Mouse (Mus musculus) right cerebral cortex, postnatal 14 days (tissue): ENCODE results near the gene Tigd3.
"Not testable (repeated sequence)": the region's sequence is repeated elsewhere in the genome, so short reads cannot be mapped to it uniquely, and the experiment has no call there.

Experiments
- DNase-seq: peaks from one replicate; pipeline ENCODE4 v3.0.0; 2022

Gene Tigd3

DNA sequence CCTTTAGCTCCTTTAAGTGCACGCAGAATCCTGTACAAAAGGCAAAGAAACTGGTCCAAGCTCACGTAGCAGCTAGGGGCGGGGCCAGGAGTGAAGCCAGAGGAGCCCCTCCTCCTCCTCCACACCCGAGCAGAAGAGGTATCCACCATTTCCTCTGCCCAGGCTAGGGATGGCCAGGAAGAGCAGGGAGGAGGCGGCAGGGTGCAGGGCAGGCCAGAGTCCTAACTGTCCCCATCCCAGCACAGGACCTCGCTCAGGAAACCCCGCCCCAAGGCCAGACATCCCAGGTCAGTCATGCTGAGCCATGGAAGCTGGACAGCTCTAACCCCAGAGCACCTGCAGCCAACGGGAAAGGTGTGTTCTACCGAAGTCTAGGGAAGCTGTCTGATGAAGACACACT is 27.8 kb upstream of the Tigd3 start:
- DNase-seq = no peak

DNA sequence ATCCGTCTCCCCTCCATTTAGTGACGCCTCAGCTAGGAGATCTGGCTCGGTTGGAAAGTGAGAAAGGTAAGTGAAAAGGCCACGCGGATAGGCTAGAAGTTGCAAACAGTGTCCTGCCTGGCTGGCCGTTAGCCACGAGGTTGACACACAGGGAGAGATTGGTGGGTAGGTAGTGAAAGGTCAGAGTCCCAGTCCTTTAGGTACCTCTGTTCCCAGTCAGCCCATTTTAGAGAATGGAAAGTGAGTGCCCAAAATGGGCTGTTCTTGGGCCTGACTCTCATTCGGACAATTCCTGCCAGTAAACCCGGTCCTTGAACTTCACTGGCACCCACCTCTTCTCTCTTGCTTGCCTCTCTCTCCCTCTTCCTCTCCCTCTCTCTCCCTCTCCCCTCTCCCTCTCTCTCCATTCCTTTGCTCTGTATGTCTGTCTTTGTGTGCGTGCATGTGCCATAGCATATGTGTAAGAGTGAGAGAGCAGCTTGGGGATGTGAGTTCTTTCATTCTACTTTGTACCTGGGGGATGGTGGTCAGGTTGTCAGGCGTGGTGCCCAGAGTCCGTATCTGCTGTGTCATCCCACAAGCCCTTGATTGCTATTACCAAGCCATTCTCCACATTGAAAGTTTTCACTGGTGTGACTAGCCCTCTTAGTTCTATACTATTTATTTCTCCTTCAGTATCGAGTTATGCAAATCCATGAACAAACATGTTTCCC is 19.2 kb upstream of the Tigd3 start, which contains the start of gene Dpf2:
Dpf2 (minus strand) TSS at position 4 of the 713 bp plus-strand sequence.
- no peak for DNase-seq

- DNase-seq = peak; percentile 99
Observed at GRCm38 (mm10) chr19:5912103-5913006, 18.4 kb upstream of the Tigd3 start.

DNA sequence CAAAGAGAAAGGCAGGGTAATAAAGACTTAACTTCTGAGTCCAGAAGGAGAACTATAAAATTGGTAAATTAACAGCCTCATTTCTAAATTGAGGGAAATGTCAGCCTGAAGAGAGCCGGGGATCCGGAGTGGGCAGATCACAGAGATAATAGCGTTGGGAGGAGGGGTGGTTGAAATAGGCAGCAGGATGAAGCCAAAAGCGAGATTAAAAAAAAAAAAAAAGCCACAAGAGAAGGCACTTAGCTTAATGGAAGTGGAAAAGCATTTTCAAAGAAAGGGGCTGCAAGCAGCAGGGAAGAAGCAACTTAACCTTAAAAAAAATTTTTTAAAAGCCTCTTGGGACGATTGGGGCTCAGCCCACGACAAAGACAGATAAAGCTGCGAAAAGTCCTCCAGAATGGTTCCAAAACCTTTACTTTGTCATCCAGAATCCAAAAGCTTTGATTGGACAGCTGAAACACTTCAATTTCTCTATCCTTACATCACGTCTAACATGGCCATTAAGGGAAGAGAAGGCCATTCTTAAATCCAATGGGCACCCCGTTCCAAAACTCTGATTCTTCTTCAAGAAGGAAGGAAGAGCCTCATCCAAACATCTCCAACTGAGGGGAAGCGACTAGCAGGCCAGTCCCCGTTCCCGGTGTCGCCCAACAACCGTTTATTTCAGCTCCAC is 17.6 kb upstream of the Tigd3 start:
- no peak for DNase-seq

- DNase-seq = no peak
Observed at GRCm38 (mm10) chr19:5910221-5910620, 16.3 kb upstream of the Tigd3 start.

- no peak for DNase-seq
Observed at GRCm38 (mm10) chr19:5907275-5907674, 13.3 kb upstream of the Tigd3 start.

GRCm38 (mm10) chr19:5893282-5894001 is 507 bp downstream of the Tigd3 start:
- DNase-seq = no peak

GRCm38 (mm10) chr19:5892735-5893134 is 1.2 kb downstream of the Tigd3 start:
- DNase-seq = no peak

- DNase-seq = no peak
Observed at GRCm38 (mm10) chr19:5892262-5892661, 1.7 kb downstream of the Tigd3 start.

- no peak for DNase-seq
Observed at GRCm38 (mm10) chr19:5891521-5892258, 2.3 kb downstream of the Tigd3 start.

- DNase-seq = no peak
Observed at GRCm38 (mm10) chr19:5889211-5889610, 4.7 kb downstream of the Tigd3 start.

GRCm38 (mm10) chr19:5887234-5887815 is 6.6 kb downstream of the Tigd3 start:
- DNase-seq = no peak

DNA sequence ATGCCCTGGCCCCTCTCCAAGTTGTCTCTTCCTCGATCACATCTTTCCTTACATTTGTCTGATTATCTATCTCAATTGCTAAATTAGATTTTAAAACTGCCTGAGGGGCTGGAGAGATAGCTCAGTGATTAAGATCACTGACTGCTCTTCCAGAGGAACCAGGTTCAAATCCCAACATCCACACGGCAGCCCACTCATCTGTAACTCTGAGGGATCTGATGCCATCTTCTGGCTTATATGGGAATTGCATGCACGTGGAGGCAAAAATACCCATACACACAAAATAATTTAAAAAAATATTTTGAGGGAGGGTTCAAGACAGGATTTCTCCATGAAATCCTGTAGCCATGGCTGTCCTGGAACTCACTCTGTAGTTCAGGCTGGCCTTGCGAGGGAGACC is 8.1 kb downstream of the Tigd3 start:
- no peak for DNase-seq

DNA sequence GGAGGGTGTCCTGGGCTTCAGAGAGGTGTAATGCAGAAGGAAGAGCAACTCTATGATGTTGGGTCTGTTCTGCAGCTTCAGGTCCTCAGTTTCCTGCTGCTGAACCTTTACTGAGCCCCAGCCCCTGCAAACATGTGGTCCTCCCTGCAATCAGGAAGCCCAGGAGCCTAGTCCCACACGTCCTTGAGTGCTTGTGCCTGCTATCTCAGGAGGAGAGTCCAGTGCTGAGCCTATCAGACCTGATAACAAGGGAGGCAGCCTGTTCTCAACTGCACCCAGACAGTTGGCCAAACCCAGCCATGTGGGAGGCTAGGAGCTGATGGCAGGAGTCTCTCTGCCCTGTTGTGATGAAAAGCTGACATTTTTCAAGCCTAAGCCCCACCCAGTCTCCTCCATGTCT is 10.0 kb downstream of the Tigd3 start:
- DNase-seq = no peak

DNA sequence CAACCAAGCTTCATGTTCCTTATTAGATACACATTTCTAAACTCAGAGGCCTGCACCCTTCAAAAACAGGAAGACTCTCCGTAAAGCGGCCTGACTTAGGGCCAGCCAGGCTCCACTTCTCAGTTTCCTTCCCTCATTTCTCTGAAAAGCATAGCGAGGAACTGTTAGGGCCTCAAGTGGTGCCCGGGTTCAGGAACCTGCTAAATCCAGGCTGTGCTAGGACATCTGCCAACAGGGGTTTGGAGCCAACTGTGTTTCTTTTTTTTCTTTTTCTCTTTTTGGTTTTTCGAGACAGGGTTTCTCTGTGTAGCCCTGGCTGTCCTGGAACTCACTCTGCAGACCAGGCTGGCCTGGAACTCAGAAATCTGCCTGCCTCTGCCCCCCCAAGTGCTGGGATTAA is 11.9 kb downstream of the Tigd3 start:
- not testable (repeated sequence) for DNase-seq

DNA sequence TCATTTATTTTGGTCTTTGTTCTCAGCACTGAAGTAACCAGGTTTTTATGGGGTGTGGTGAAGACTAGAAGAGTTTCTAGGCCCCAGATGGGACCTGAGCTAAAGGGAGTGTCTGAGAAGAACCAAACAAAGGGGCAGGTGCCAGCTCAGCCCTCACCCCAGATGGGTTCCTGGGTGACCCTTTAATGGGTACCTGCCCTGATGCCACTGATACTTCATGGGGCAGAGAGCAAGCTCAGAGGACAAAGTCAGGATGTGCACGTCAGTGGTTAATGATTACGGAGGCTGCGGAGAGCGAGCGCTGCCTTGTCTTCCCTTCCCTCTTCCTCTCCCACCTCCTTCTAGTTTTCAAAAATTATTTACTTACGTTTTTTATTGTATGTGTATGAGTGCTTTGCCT is 12.8 kb downstream of the Tigd3 start:
- DNase-seq = no peak

DNA sequence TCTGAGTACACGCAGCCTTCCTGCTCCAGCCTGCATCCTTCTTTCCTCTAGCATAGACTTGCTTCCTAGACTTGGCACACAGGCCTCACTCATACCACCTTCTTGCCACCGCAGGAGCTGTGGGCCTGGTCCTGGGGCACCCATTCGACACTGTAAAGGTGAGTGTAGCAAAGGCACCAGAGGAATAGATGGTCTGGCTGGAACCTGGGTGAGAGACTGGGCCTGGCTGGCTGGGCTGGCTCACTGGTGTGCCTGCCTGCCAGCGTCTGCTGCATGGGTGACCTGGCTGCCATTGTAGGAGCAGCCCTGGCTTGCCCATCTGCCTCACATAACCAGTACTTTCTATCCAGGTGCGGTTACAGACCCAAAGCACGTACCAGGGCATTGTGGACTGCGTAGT is 14.2 kb downstream of the Tigd3 start:
- DNase-seq = no peak

- no peak for DNase-seq
Observed at GRCm38 (mm10) chr19:5878916-5879315, 15.0 kb downstream of the Tigd3 start.

DNA sequence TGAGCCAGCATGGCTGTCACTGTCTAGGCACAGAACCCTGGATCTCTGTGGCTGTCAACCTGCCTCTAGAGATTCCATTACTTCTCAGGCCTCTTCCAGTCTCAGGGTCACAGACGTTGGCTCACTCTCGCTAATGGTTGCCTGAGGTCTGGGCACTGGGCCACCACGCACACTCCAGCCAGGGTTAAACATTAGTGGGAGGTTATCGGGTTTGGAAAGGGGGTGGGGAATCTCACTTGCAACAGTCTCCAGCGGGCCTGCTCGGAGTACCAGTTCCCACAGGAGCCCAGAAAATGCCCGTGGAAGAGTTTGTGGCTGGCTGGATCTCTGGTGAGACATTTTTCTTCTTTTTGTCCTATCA is 15.6 kb downstream of the Tigd3 start:
- no peak for DNase-seq

- DNase-seq = peak; percentile 75
Observed at GRCm38 (mm10) chr19:5877618-5878361, 16.2 kb downstream of the Tigd3 start, which contains the start of gene Slc25a45. Gene Slc25a45 (plus strand): TSS chr19:5877808.

DNA sequence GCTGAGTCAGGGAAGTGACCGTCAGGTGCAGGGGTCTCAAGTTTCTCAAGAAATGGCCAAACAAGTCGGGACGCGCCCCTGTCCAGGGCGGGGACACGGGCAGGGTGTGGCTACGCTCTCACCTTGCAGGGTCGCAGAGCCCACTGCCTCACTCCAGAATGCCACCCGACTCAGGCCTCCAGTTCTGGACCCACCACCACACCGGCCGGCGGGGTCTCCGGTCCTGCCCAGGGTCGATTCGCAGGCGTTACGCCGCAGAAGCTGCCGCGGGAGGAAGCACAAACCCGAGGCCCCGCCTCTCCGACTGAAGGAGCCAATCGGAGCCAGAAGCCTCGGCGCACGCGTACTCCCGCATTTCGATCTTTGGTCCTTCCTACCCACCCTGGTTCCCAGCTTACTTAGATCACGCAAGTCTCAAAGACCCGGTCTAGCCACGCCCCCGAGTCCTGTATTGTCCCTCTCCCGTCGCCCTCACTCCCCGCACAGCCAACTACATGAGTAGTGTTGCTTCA is 18.9 kb downstream of the Tigd3 start, which contains the start of gene Frmd8:
Frmd8 (minus strand) TSS at position 306 of the 512 bp plus-strand sequence.
- peak; percentile 91 for DNase-seq
